Mouse (Mus musculus) MEL (cell line): ENCODE measurements at regions not wholly inside any gene's neighbourhood (a gene's known extent, or its start where the extent isn't known, plus 50 kb on each side); places are given as distances from the start of the nearest gene placed in this dataset.

Experiments
- DNase-seq: peaks from one replicate; pipeline ENCODE4 v3.0.0; 2011; ENCODE audit warnings: low read depth, low spot score
- H3K27ac ChIP-seq: 2 replicates; pipeline ENCODE4 v1.5.1; 2012; ENCODE audit warnings: low read depth, mild to moderate bottlenecking, control low read depth, low read length, moderate library complexity; ENCODE audit not compliant: control insufficient read depth
- H3K27me3 ChIP-seq, 2 experiments: fragments of 150-350 bp in 1 of 2; sonication (generic) in 1 of 2; 2 replicates each; pipeline ENCODE4 v1.6.1; 2012; ENCODE audit warnings: low read length in 2 of 2, mild to moderate bottlenecking in 2 of 2, improper control_type of control experiment in 1 of 2, moderate library complexity in 1 of 2; ENCODE audit not compliant: insufficient read depth in 2 of 2, control insufficient read depth in 1 of 2
- H3K36me3 ChIP-seq, 2 experiments: 2 replicates each; pipeline ENCODE4 v1.6.1; 2012 to 2014; ENCODE audit warnings: low read length in 2 of 2, improper control_type of control experiment in 1 of 2, inconsistent platforms in 1 of 2, mild to moderate bottlenecking in 1 of 2; ENCODE audit not compliant: insufficient read depth in 2 of 2, control insufficient read depth in 1 of 2
- H3K4me1 ChIP-seq, 2 experiments: fragments of 150-350 bp in 1 of 2; sonication (generic) in 1 of 2; 2 replicates each; pipeline ENCODE4 v1.6.1; 2012; ENCODE audit warnings: low read length in 2 of 2, improper control_type of control experiment in 1 of 2, mild to moderate bottlenecking in 1 of 2; ENCODE audit not compliant: insufficient read depth in 2 of 2, control insufficient read depth in 1 of 2
- H3K4me3 ChIP-seq, 2 experiments: fragments of 150-350 bp in 1 of 2; sonication (generic) in 1 of 2; 2 replicates each; pipeline ENCODE4 v1.5.1; 2012; ENCODE audit warnings: low read depth in 2 of 2, low read length in 2 of 2, mild to moderate bottlenecking in 2 of 2, moderate library complexity in 2 of 2, control low read depth in 1 of 2, improper control_type of control experiment in 1 of 2; ENCODE audit not compliant: control insufficient read depth in 1 of 2, insufficient read depth in 1 of 2
- H3K79me2 ChIP-seq: 2 replicates; pipeline ENCODE4 v1.6.1; 2012; ENCODE audit warnings: mild to moderate bottlenecking, low read length, moderate library complexity; ENCODE audit not compliant: control insufficient read depth, poor library complexity, insufficient read depth
- H3K9ac ChIP-seq: 2 replicates; pipeline ENCODE4 v1.6.1; 2012; ENCODE audit warnings: low read depth, mild to moderate bottlenecking, control low read depth, low read length, moderate library complexity; ENCODE audit not compliant: control insufficient read depth, poor library complexity, severe bottlenecking
- H3K9me3 ChIP-seq: fragments of 150-350 bp; sonication (generic); replicated peaks from 2 replicates; pipeline ENCODE4 v1.6.1; 2012; ENCODE audit warnings: mild to moderate bottlenecking, low read length, improper control_type of control experiment, moderate library complexity; ENCODE audit not compliant: insufficient read depth
- BHLHE40 ChIP-seq: IDR thresholded peaks from 2 replicates; pipeline ENCODE4 v1.6.1; 2012; ENCODE audit warnings: low read depth, mild to moderate bottlenecking, inconsistent platforms, low read length, improper control_type of control experiment, borderline replicate concordance
- E2F4 ChIP-seq: IDR thresholded peaks from 2 replicates; pipeline ENCODE4 v1.6.1; 2011; ENCODE audit warnings: low read depth, low read length, improper control_type of control experiment, borderline replicate concordance
- KAT2A ChIP-seq: conservative IDR thresholded peaks from 2 replicates; pipeline ENCODE4 v1.6.1; 2012; ENCODE audit warnings: low read depth, low read length, improper control_type of control experiment, inconsistent platforms
- MAFK ChIP-seq: IDR thresholded peaks from 2 replicates; pipeline ENCODE4 v1.6.1; 2011; ENCODE audit warnings: low read depth, mild to moderate bottlenecking, low read length, improper control_type of control experiment, borderline replicate concordance
- MAX ChIP-seq: IDR thresholded peaks from 2 replicates; pipeline ENCODE4 v1.6.1; 2011; ENCODE audit warnings: low read length, improper control_type of control experiment
- MAZ ChIP-seq: IDR thresholded peaks from 2 replicates; pipeline ENCODE4 v1.6.1; 2012; ENCODE audit warnings: low read depth, mild to moderate bottlenecking, inconsistent platforms, low read length, improper control_type of control experiment
- MEF2A ChIP-seq: IDR thresholded peaks from 2 replicates; pipeline ENCODE4 v1.6.1; 2014; ENCODE audit warnings: low read depth, mild to moderate bottlenecking, inconsistent platforms, low read length, improper control_type of control experiment; ENCODE audit not compliant: poor library complexity, insufficient replicate concordance, severe bottlenecking; ENCODE audit errors: extremely low read depth
- MYB ChIP-seq: IDR thresholded peaks from 2 replicates; pipeline ENCODE4 v1.6.1; 2011; ENCODE audit warnings: mild to moderate bottlenecking, low read depth, low read length, improper control_type of control experiment
- POLR2AphosphoS2 ChIP-seq: IDR thresholded peaks from 2 replicates; pipeline ENCODE4 v1.6.1; 2011; ENCODE audit warnings: low read length, improper control_type of control experiment
- SIN3A ChIP-seq: IDR thresholded peaks from 2 replicates; pipeline ENCODE4 v1.6.1; 2012; ENCODE audit warnings: low read length, improper control_type of control experiment, inconsistent platforms
- SMC3 ChIP-seq: IDR thresholded peaks from 2 replicates; pipeline ENCODE4 v1.6.1; 2011; ENCODE audit warnings: low read depth, low read length, improper control_type of control experiment
- TAL1 ChIP-seq: IDR thresholded peaks from 2 replicates; pipeline ENCODE4 v1.6.1; 2012; ENCODE audit warnings: mild to moderate bottlenecking, inconsistent platforms, low read length, moderate library complexity, mixed read lengths
- TCF12 ChIP-seq: IDR thresholded peaks from 2 replicates; pipeline ENCODE4 v1.6.1; 2014; ENCODE audit warnings: low read depth, mild to moderate bottlenecking, inconsistent platforms, low read length, improper control_type of control experiment, moderate library complexity
- USF1 ChIP-seq: IDR thresholded peaks from 2 replicates; pipeline ENCODE4 v1.6.1; 2014; ENCODE audit warnings: low read depth, mild to moderate bottlenecking, inconsistent platforms, low read length, improper control_type of control experiment, moderate library complexity
- ZNF384 ChIP-seq: IDR thresholded peaks from 2 replicates; pipeline ENCODE4 v1.6.1; 2012; ENCODE audit warnings: low read depth, mild to moderate bottlenecking, inconsistent platforms, low read length, improper control_type of control experiment

DNA sequence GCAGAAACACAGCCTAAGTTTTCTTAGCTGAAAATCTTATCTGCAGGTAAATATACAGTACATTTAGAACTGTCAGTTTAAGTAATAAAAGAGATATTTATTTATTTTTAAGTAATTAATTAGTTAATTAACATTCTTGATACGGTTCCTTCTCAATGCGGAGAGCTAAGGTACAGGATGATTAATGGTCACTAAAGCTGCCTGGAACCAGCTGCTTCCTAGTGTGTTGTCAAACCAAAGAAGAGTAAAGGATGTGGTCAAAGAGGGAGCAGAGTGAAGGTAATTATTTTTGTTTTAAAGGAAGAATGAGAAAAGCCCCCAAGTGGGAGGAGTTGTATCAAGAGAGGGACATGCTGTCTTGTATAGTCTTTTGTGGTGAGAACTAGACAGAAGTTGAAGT, 341.8 kb downstream of the Igsf11 start:
- no peaks in the 10 kb centered on the region for H3K4me1 ChIP-seq
- H3K27me3 ChIP-seq: no peaks in the 10 kb centered on the region
- no peaks in the 10 kb centered on the region for H3K36me3 ChIP-seq
- no peaks in the 10 kb centered on the region for H3K79me2 ChIP-seq
- no peak overlapping the region for H3K4me3 ChIP-seq
- H3K9ac ChIP-seq: no peak overlapping the region
- no peak for DNase-seq
- no peak overlapping the region for H3K27ac ChIP-seq
- H3K9me3 ChIP-seq: no peaks in the 10 kb centered on the region
- no peak for TF ChIP-seq BHLHE40
- no peak for TF ChIP-seq TAL1
- TF ChIP-seq SMC3: no peak

DNA sequence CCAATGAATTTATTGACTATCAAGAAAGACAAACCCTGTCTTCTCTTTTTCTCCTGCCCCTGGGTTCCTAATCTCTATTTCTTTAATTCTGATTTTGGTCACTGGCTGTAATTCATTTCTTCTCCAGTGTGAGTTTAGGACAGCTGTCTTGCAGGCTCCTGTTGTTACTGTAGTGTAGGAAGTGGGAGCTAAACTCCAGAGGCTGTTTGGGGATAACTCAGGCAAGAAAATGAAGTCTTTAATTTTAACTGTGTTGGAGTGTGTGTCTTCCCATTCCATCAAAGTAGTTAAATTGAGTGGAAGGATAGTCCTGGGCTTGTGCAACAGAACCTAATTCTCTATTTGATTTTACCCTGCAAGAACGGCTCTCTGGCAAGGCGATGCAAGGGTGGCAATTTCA, 381.0 kb downstream of the Igsf11 start:
- no peak for TF ChIP-seq SIN3A
- TF ChIP-seq MYB: no peak
- no peak for TF ChIP-seq MAX
- TF ChIP-seq E2F4: no peak
- no peak for TF ChIP-seq MEF2A
- TF ChIP-seq USF1: no peak
- no peak for TF ChIP-seq BHLHE40
- TF ChIP-seq ZNF384: no peak
- no peak overlapping the region for H3K9ac ChIP-seq
- H3K27ac ChIP-seq: no peak overlapping the region
- no peaks in the 10 kb centered on the region for H3K79me2 ChIP-seq
- H3K36me3 ChIP-seq: no peaks in the 10 kb centered on the region
- no peaks in the 10 kb centered on the region for H3K4me1 ChIP-seq
- H3K4me3 ChIP-seq: no peak overlapping the region
- DNase-seq: no peak
- no peaks in the 10 kb centered on the region for H3K27me3 ChIP-seq
- H3K9me3 ChIP-seq: no peaks in the 10 kb centered on the region

DNA sequence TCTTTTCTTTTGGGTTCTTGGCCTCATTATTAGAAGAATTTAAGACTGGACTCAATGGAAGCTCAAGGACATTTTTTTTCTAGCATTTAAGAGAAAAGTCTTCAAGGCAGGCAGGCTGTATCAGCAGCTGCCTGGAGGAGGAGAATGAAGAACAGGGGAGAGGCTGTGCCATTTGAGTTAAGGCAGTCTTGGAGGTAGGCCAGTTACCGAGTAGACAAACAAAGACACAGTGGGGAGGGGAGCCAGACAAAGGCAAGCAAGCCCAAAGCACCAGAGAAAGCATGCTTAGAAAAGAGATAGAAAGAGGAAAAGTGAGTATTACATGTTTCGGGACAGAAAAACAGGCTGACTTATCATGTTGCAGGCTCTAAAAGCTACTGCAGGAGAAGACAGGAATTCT, 392.0 kb downstream of the Igsf11 start:
- H3K9ac ChIP-seq: no peak overlapping the region
- H3K27me3 ChIP-seq: no peaks in the 10 kb centered on the region
- H3K27ac ChIP-seq: no peak overlapping the region
- no peak for DNase-seq
- H3K79me2 ChIP-seq: no peaks in the 10 kb centered on the region
- TF ChIP-seq E2F4: no peak
- no peak for TF ChIP-seq MAFK
- TF ChIP-seq MAX: no peak
- no peak for TF ChIP-seq TAL1
- TF ChIP-seq MAZ: no peak
- no peak for TF ChIP-seq POLR2AphosphoS2
- TF ChIP-seq KAT2A: no peak
- no peak for TF ChIP-seq TCF12
- TF ChIP-seq, all 39 proteins: peak for 0
- no peak overlapping the region for H3K4me3 ChIP-seq
- no peaks in the 10 kb centered on the region for H3K9me3 ChIP-seq
- no peaks in the 10 kb centered on the region for H3K4me1 ChIP-seq
- H3K36me3 ChIP-seq: no peaks in the 10 kb centered on the region
